Mouse (Mus musculus) heart, postnatal 36 days (tissue): ENCODE data around the gene Tnni3k. TPM values are rescaled to one million over a fixed set of nuclear protein-coding genes. Genes with fewer than 3 reads are reported as not detected.

Source experiments
- DNase-seq, 2 experiments: peaks; one replicate each; pipeline ENCODE4 v3.0.0; 2021 to 2022
- intact Hi-C: fragments of 180-260 bp; cut with DNase I; formaldehyde crosslinking; loops from one replicate; pipeline ENCODE4 v1.15.1; 2025
- total RNA-seq, 2 experiments: library from RNA; stranded (reverse); gene quantifications; 2 replicates each; pipeline ENCODE4 v1.2.3; 2021

Tnni3k gene
- 10 to 100 TPM; 81.9 to 83.1 TPM for total RNA-seq

GRCm38 (mm10) chr3:155055231-155055916 is at the start of gene Tnni3k:
Gene Tnni3k, minus strand, starts transcription at chr3:155055407.
- intact Hi-C loops = loop anchor here (10.0 kb wide), 1 partner anchor 129 kb away; no protein-coding TSS in a partner anchor
- DNase-seq = peak; percentile 6 to 24

- no peak for DNase-seq
- intact Hi-C loops = no loop called here
Measured at GRCm38 (mm10) chr3:155099266-155099665, 44.1 kb upstream of the Tnni3k start.

GRCm38 (mm10) chr3:155093116-155093956 is 38.1 kb upstream of the Tnni3k start, which contains the start of the genes Fpgt and Lrriq3:
Gene Fpgt, minus strand, starts transcription at chr3:155093403.
Gene Lrriq3, plus strand, starts transcription at chr3:155093434.
- intact Hi-C loops = loop anchor here (2.0 to 5.0 kb wide), 2 partner anchors 35 to 496 kb away; partner anchors contain the start of genes Cryz and Tyw3
- peak; percentile 84 to 87 for DNase-seq

GRCm38 (mm10) chr3:155092081-155092480 is 36.9 kb upstream of the Tnni3k start:
- intact Hi-C loops = loop anchor here (2.0 to 5.0 kb wide), 2 partner anchors 33 to 495 kb away; partner anchors contain the start of genes Cryz and Tyw3
- DNase-seq = no peak

GRCm38 (mm10) chr3:155077908-155078307 is 22.7 kb upstream of the Tnni3k start:
- no peak for DNase-seq

GRCm38 (mm10) chr3:155059449-155059822 is 4.2 kb upstream of the Tnni3k start:
- intact Hi-C loops = loop anchor here (2.0 to 10.0 kb wide), 2 partner anchors 33 to 125 kb away; partner anchors contain the start of genes Fpgt and Lrriq3

More at GRCm38 (mm10) chr3:155077908-155078307, 22.7 kb upstream of the Tnni3k start:
- intact Hi-C loops = no loop called here

GRCm38 (mm10) chr3:155058800-155059448 is 3.7 kb upstream of the Tnni3k start:
- intact Hi-C loops = loop anchor here (2.0 to 10.0 kb wide), 2 partner anchors 34 to 126 kb away; partner anchors contain the start of genes Fpgt and Lrriq3
- no peak for DNase-seq

More at GRCm38 (mm10) chr3:155059449-155059822, 4.2 kb upstream of the Tnni3k start:
- no peak for DNase-seq

- no peak for DNase-seq
- intact Hi-C loops = loop anchor here (10.0 kb wide), 1 partner anchor 127 kb away; no protein-coding TSS in a partner anchor
Measured at GRCm38 (mm10) chr3:155057566-155057965, 2.4 kb upstream of the Tnni3k start.

GRCm38 (mm10) chr3:155056606-155057005 is 1.4 kb upstream of the Tnni3k start:
- intact Hi-C loops = loop anchor here (10.0 kb wide), 1 partner anchor 128 kb away; no protein-coding TSS in a partner anchor
- DNase-seq = no peak

GRCm38 (mm10) chr3:155053189-155053588 is 2.0 kb downstream of the Tnni3k start:
- intact Hi-C loops = loop anchor here (10.0 kb wide), 1 partner anchor 132 kb away; no protein-coding TSS in a partner anchor
- DNase-seq = no peak

- intact Hi-C loops = loop anchor here (10.0 kb wide), 1 partner anchor 133 kb away; no protein-coding TSS in a partner anchor
- no peak for DNase-seq
Measured at GRCm38 (mm10) chr3:155052021-155052420, 3.2 kb downstream of the Tnni3k start.

GRCm38 (mm10) chr3:155039012-155039836 is 16.0 kb downstream of the Tnni3k start:
- no peak for DNase-seq
- intact Hi-C loops = no loop called here

GRCm38 (mm10) chr3:155034323-155034722 is 20.9 kb downstream of the Tnni3k start:
- DNase-seq = no peak
- intact Hi-C loops = no loop called here

GRCm38 (mm10) chr3:155030200-155030599 is 25.0 kb downstream of the Tnni3k start:
- intact Hi-C loops = no loop called here

GRCm38 (mm10) chr3:155002781-155003180 is 52.4 kb downstream of the Tnni3k start:
- intact Hi-C loops = no loop called here
- no peak for DNase-seq

More at GRCm38 (mm10) chr3:155030200-155030599, 25.0 kb downstream of the Tnni3k start:
- DNase-seq = no peak

- intact Hi-C loops = no loop called here
- DNase-seq = no peak
Measured at GRCm38 (mm10) chr3:155001056-155001455, 54.2 kb downstream of the Tnni3k start.

- intact Hi-C loops = no loop called here
- no peak for DNase-seq
Measured at GRCm38 (mm10) chr3:154992678-154993077, 62.5 kb downstream of the Tnni3k start.

GRCm38 (mm10) chr3:154979101-154979500 is 76.1 kb downstream of the Tnni3k start:
- no peak for DNase-seq
- intact Hi-C loops = no loop called here

- DNase-seq = no peak
- intact Hi-C loops = no loop called here
Measured at GRCm38 (mm10) chr3:154971626-154972025, 83.6 kb downstream of the Tnni3k start.
